Mouse (Mus musculus): ENCODE results near the gene Flt3.

DNA sequence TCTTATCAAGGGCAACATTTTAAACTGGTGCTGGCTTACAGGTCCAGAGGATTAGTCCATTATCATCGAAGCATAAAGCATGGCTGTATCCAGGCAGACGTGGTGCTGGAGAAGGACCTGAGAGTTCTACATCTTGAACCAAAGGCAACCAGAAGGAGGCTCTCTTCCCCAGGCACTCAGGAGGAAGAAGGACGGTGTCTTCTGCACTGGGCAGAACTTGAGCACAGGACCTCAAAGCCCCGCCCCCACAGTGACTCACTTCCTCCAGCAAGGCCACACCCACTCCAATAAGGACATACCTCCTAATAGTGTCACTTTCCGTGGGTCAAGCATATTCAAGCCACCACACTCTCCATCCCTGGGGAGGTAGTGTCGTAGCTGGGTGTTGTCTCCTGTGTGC, 10.3 kb upstream of the Flt3 start:
- TF ChIP-seq POLR2A (IDR thresholded peaks at IDR 0.05; ENCODE audit: low read depth, low read length): no peak
- no peak for TF ChIP-seq CTCF (IDR thresholded peaks at IDR 0.05; ENCODE audit: borderline replicate concordance, insufficient read depth, low read length)

Data from embryonic fibroblast, embryonic 13.5 days (primary cell).